Mouse (Mus musculus) stomach, postnatal 0 days (tissue): ENCODE data around the gene Glt28d2. TPM values are rescaled to one million over a fixed set of nuclear protein-coding genes. Genes with fewer than 3 reads are reported as not detected.

Experiments
- ATAC-seq: fragments of 200-750 bp; cut with Nextera tagmentation; 2 replicates; pipeline ENCODE4 v1.8.0; 2017; ENCODE audit not compliant: low FRiP score, low TSS enrichment
- DNase-seq: peaks from one replicate; pipeline ENCODE4 v3.0.0-alpha.2; 2016; ENCODE audit warnings: low spot score
- H3K27ac ChIP-seq: fragments of 300-500 bp; sonication (generic); replicated peaks from 2 replicates; pipeline ENCODE4 v1.5.1; 2014; ENCODE audit warnings: mild to moderate bottlenecking, control low read depth
- H3K27me3 ChIP-seq: fragments of 300-500 bp; sonication (generic); 2 replicates; pipeline ENCODE4 v1.6.1; 2014; ENCODE audit warnings: low read length; ENCODE audit not compliant: control insufficient read depth, insufficient read depth
- H3K36me3 ChIP-seq: fragments of 300-500 bp; sonication (generic); 2 replicates; pipeline ENCODE4 v1.6.1; 2014; ENCODE audit warnings: low read length, mixed read lengths; ENCODE audit not compliant: control insufficient read depth, insufficient read depth
- H3K4me1 ChIP-seq: fragments of 300-500 bp; sonication (generic); replicated peaks from 2 replicates; pipeline ENCODE4 v1.6.1; 2014; ENCODE audit warnings: antibody characterized with exemption; ENCODE audit not compliant: control insufficient read depth, insufficient read depth
- H3K4me2 ChIP-seq: fragments of 300-500 bp; sonication (generic); replicated peaks from 2 replicates; pipeline ENCODE4 v1.6.1; 2014; ENCODE audit warnings: low read depth, mild to moderate bottlenecking, control low read depth, moderate library complexity
- H3K4me3 ChIP-seq: fragments of 300-500 bp; sonication (generic); 2 replicates; pipeline ENCODE4 v1.5.1; 2014; ENCODE audit warnings: low read depth, low read length, control low read depth
- H3K9ac ChIP-seq: fragments of 300-500 bp; sonication (generic); 2 replicates; pipeline ENCODE4 v1.6.1; 2014; ENCODE audit warnings: mild to moderate bottlenecking, low read length, control low read depth, mixed read lengths
- H3K9me3 ChIP-seq: fragments of 300-500 bp; sonication (generic); 2 replicates; pipeline ENCODE4 v1.6.1; 2016; ENCODE audit warnings: low read length; ENCODE audit not compliant: control insufficient read depth
- CTCF ChIP-seq: IDR thresholded peaks from 2 replicates; pipeline ENCODE4 v1.5.1; 2016; ENCODE audit warnings: antibody characterized with exemption, low read depth, mild to moderate bottlenecking, moderate library complexity
- EP300 ChIP-seq: optimal IDR thresholded peaks from 2 replicates; pipeline ENCODE3; 2016; ENCODE audit warnings: antibody characterized with exemption
- WGBS: fragments of 180-500 bp; shearing (Covaris S2); extraction: QIAGEN DNeasy Blood & Tissue Kit; methylation state at CpG from one replicate; pipeline ENCODE4 v1.1.7; 2014; 5-methylcytosine and 5-hydroxymethylcytosine counted together
- polyA plus RNA-seq: library from polyadenylated mRNA; unstranded; fragments of >200 nt; fragmentation: Nextera tagmentation; extraction: Ambion mirVana; gene quantifications from 2 replicates; pipeline ENCODE4 v1.2.1, GENCODE M21; 2015

Gene Glt28d2
- polyA plus RNA-seq, 1 experiment from 2014 or later, result 6.5 TPM

DNA sequence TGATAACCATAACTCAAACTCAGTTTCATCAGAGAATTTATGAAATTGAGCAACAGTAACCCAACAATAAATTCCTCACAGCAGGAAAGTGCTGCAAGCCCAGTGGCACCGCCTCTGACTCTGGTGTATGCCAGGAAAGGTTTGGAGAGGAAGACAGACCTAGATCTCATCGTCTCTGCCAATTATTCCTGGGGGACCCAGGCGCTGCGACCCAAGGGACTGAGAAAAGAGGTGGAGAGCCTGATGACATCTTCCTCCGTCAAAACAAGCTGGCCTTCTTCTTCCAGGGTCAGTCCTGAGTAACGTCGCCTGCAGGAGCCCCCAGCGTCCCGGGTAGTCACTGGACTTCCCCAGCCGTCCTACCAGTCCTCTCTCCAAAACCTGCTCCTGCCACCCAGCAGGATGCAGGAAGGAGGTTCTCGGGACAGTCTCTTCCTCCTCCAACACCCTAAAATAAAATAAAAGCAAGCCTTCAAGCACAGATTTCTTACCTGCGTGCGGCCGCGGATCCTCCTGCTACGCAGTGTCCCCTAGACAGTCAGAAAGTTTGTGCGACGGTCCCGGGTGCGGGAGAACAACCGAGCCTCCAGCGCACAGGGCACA is 579 bp downstream of the Glt28d2 start:
- peak overlapping the region; percentile 90 for H3K27ac ChIP-seq
- H3K9ac ChIP-seq, result peak overlapping the region; percentile 79
- H3K36me3 ChIP-seq, result no peaks in the 10 kb centered on the region
- peak overlapping the region; percentile 62 for H3K4me2 ChIP-seq
- TF ChIP-seq CTCF (0 out of 2 replicates have a peak, but pooled peaks have one; percentile 1), EP300 (no peak)
- no peaks in the 10 kb centered on the region for H3K4me1 ChIP-seq
- no peaks in the 10 kb centered on the region for H3K9me3 ChIP-seq
- peak; percentile 4; the same call in 1 of the 2 replicates for ATAC-seq
- no peak for DNase-seq
- H3K27me3 ChIP-seq, result no peaks in the 10 kb centered on the region
- 4% methylated on average over 22 of the region's 22 CpGs for WGBS
- H3K4me3 ChIP-seq, result peak overlapping the region; percentile 61

DNA sequence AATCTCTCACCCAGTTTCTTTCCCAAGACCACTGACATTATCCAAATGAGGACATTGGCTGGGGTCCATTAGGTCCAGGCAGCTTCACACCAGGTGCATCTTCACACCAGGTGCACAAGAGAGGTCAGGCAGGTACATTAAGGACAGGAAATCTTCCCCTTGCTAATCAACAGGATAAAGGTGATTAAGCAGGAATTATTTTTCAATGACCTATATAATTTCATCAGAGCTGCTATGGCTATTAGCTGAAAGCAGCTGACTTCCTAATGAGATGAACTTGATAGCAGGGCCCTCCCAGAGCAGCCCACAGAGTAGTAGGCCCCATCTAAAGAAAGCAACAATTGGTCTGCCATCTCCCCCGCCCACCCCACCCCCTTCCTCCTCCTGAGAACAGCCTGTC is 1.4 kb downstream of the Glt28d2 start:
- TF ChIP-seq EP300 (no peak), CTCF (no peak)
- H3K27me3 ChIP-seq, result no peaks in the 10 kb centered on the region
- 73% methylated on average over 1 of the region's 1 CpGs for WGBS
- peak overlapping the region; percentile 62 for H3K4me2 ChIP-seq
- H3K4me1 ChIP-seq, result no peaks in the 10 kb centered on the region
- H3K4me3 ChIP-seq, result peak overlapping the region; percentile 61
- H3K9ac ChIP-seq, result no peak overlapping the region
- ATAC-seq, result no peak
- no peaks in the 10 kb centered on the region for H3K36me3 ChIP-seq
- no peak for DNase-seq
- no peaks in the 10 kb centered on the region for H3K9me3 ChIP-seq
- H3K27ac ChIP-seq, result no peak overlapping the region

DNA sequence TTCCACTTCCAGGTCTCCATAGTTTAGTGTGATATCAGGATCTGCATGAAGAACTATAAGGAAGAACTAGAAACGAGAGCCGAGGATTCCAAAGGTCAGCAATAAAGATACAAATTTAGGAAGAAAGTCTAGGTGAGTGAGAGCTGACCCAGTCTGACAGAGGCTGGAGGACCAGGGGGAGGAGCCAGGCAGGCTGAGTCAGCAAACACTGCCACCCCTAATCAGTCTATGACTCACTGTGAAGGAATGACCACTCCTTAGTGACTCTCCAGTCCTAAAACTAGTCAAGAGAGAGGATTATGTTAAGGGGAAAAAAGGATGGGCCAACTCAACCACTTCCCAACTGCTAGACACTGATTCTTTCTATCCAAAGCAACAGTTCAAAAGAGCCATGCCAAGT is 6.6 kb downstream of the Glt28d2 start:
- whole genome bisulfite sequencing, result 74% methylated on average over 2 of the region's 2 CpGs
- peak; percentile 80 for DNase-seq
- Histone ChIP-seq H3K4me2 (no peak overlapping the region), H3K36me3 (no peaks in the 10 kb centered on the region), H3K4me3 (no peak overlapping the region), H3K9me3 (no peaks in the 10 kb centered on the region), H3K27me3 (no peaks in the 10 kb centered on the region), H3K9ac (no peak overlapping the region), H3K27ac (0 out of 2 replicates have a peak overlapping the region, but pooled peaks have one; percentile 31), H3K4me1 (no peaks in the 10 kb centered on the region)
- TF ChIP-seq CTCF (no peak), EP300 (no peak)
- peak; percentile 92 for ATAC-seq

DNA sequence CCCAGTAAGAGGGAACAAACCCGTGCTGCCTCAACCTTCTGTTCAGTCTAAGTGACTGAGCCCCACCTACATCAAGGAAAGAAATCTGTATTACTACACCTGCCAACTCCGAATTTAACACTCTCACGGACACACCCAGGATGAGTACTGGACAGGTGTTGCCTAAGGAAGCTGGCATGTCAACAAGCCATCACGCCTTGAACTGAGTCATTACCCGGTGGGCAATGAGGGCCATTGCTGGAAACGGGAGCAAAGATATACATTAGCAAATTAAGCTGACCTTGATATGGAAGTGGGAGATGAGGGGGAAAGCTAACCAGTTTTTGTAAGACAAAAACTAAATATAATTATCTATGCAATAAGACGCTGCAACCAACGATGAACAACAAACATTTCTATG is 7.2 kb downstream of the Glt28d2 start:
- TF ChIP-seq CTCF (no peak), EP300 (no peak)
- ATAC-seq (0 out of 2 replicates have a peak, but pooled peaks have one; percentile 27), DNase-seq (no peak)
- Histone ChIP-seq H3K9ac (no peak overlapping the region), H3K4me3 (no peak overlapping the region), H3K27me3 (no peaks in the 10 kb centered on the region), H3K4me1 (no peaks in the 10 kb centered on the region), H3K9me3 (no peaks in the 10 kb centered on the region), H3K4me2 (no peak overlapping the region), H3K27ac (no peak overlapping the region), H3K36me3 (no peaks in the 10 kb centered on the region)
- WGBS, result 74% methylated on average over 8 of the region's 8 CpGs

DNA sequence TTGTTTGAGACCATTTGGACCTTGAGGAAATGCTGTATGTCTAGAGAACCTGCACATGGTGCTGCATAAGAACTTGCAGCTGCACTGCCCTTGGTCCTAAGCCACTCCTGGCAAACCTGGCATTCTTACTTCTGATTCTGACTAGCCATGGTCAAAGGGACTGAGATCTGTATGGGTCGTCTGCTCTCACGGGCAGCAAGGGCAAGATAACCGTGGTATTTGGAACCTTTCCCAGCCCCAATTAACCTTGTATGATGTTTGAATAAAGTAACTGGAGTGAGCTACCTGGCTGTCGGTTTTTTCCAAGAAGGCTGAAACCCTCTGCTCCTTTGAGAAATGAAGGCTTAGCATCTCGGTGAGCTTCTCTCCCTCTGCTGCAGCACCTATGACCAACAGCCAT is 8.4 kb downstream of the Glt28d2 start:
- Histone ChIP-seq H3K27ac (no peak overlapping the region), H3K9ac (no peak overlapping the region), H3K27me3 (no peaks in the 10 kb centered on the region), H3K4me2 (no peak overlapping the region), H3K4me3 (no peak overlapping the region), H3K36me3 (no peaks in the 10 kb centered on the region), H3K4me1 (no peaks in the 10 kb centered on the region), H3K9me3 (no peaks in the 10 kb centered on the region)
- DNase-seq (no peak), ATAC-seq (no peak)
- WGBS, result 57% methylated on average over 5 of the region's 5 CpGs
- no peak for TF ChIP-seq EP300
- TF ChIP-seq CTCF, result no peak

DNA sequence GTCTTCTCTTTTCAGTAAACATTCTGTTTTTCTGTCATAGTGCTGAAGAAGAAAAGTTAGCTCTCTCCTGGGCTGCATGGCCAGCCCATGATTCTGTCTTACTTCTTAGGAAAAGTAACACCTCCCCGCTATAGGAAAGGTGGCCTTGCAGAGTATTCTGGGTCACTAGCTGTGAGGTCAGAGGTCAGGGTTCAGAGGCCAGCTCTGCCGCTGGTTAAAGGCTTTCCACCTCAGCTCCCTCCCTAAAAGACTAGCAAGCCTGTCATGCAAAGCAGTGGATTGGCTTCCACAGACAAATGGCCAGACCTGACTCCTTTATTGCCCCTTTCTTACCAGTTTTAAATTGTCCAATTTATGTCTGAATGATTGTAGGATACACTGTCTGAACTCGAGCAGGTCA is 23.3 kb downstream of the Glt28d2 start:
- Histone ChIP-seq H3K36me3 (no peaks in the 10 kb centered on the region), H3K4me1 (no peaks in the 10 kb centered on the region), H3K27me3 (no peaks in the 10 kb centered on the region), H3K4me2 (no peak overlapping the region), H3K9ac (no peak overlapping the region), H3K27ac (no peak overlapping the region), H3K9me3 (no peaks in the 10 kb centered on the region), H3K4me3 (no peak overlapping the region)
- WGBS, result 30% methylated on average over 3 of the region's 3 CpGs
- no peak for DNase-seq
- TF ChIP-seq EP300, result no peak
- no peak for TF ChIP-seq CTCF
- no peak for ATAC-seq
